12 mouse cellular contexts compared by ENCODE assay signal in the genomic region with DNA sequence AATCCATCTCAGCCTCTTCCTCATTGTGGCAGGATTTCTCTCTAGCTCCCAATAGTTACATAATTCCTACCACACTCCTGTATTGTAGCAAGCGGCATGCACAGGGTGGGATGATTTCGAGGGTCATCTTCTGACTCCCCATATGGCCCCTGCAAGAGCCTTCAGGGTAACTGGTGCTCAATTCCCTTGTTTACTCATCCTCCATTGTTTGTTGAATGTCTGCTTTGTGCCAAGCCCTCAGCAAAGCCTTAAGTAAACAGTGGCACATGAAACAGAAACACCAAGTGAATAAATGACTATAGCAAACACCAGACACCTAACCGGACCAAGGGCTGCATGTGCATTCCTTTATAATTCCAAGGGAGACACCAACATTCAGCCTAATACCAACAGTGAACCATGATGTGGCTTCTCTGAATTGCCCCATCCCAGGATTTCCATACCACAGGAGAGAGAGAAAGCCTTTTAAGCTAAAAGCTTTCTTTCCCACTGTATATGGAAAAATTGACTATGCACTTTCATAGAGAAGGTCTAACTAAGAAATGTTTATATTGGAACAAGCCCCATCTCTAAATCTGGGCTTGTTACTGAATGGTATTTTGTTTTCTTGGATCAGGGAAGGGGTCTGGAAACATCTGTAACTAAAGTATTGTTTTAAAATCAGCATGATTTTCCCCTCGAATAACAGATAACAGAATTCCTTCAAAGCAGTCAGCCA. TPM values are rescaled to one million over a fixed set of nuclear protein-coding genes. Genes with fewer than 3 reads are reported as not detected.
DNase-seq lines count a peak whose midpoint lies in the region; ATAC-seq and TF ChIP-seq lines count a peak whose summit lies in the region.
"Had no signal": no experiment of that assay in that cellular context is flagged by ENCODE, and none has a peak within 500 bp of the region (broad histone marks: within the 10 kb centered on the region; RNA-seq: fewer than 3 reads in every experiment).

No protein-coding gene starts in this region.

- DNase-seq in heart, adult 9 months (ENCODE audit: low spot score in 2 of 2) = no peak
- peak; percentile 79 for DNase-seq in limb, embryonic 14.5 days (ENCODE audit: low spot score)
- no peak for DNase-seq in limb, embryonic 10.5 days (ENCODE audit: low spot score)
- peak; percentile 29 for DNase-seq in lung, postnatal 10 days
- DNase-seq in layer of hippocampus, postnatal 10 days (ENCODE audit: low spot score in 2 of 2) = no peak
- no peak for DNase-seq in yolk sac, embryonic 10.5 days (ENCODE audit: low spot score)
- DNase-seq: adrenal gland, postnatal 10 days; cerebellum, adult 11 months had no signal

- H3K9ac ChIP-seq in heart, embryonic 12.5 days = no peak overlapping the region
- no peak overlapping the region for H3K9ac ChIP-seq in limb, embryonic 14.5 days (ENCODE audit: low read depth, low read length, severe bottlenecking)
- H3K9ac ChIP-seq in embryonic facial prominence, embryonic 13.5 days = no peak overlapping the region
- H3K9ac ChIP-seq: liver, embryonic 15.5 days had no signal

- ATAC-seq in heart, embryonic 12.5 days (ENCODE audit: insufficient number of reproducible peaks, low FRiP score) = peak; percentile 77
- ATAC-seq in limb, embryonic 14.5 days (ENCODE audit: low FRiP score, low read depth) = no peak
- no peak for ATAC-seq in embryonic facial prominence, embryonic 13.5 days (ENCODE audit: insufficient number of reproducible peaks, insufficient read depth, low FRiP score, low TSS enrichment, low read depth)
- ATAC-seq: CD4-positive, CD25-positive, alpha-beta regulatory T cell, adult 4 months had no signal

- H3K27me3 ChIP-seq in heart, embryonic 12.5 days (replicated peaks) = no peaks in the 10 kb centered on the region
- H3K27me3 ChIP-seq in limb, embryonic 14.5 days (ENCODE audit: control insufficient read depth, insufficient read depth, low read length) = no peaks in the 10 kb centered on the region
- no peaks in the 10 kb centered on the region for H3K27me3 ChIP-seq in limb, embryonic 10.5 days (ENCODE audit: low read depth, poor library complexity, severe bottlenecking)
- no peaks in the 10 kb centered on the region for H3K27me3 ChIP-seq in embryonic facial prominence, embryonic 13.5 days
- H3K27me3 ChIP-seq: liver, embryonic 15.5 days had no signal

- H3K4me1 ChIP-seq in heart, embryonic 12.5 days (replicated peaks) = peaks cover 40% of the 10 kb centered on the region
- H3K4me1 ChIP-seq in limb, embryonic 14.5 days (ENCODE audit: control insufficient read depth, insufficient read depth, low read length) = peaks cover 24% of the 10 kb centered on the region
- no peaks in the 10 kb centered on the region; the same call in 1 of the 2 replicates for H3K4me1 ChIP-seq in limb, embryonic 10.5 days
- H3K4me1 ChIP-seq in embryonic facial prominence, embryonic 13.5 days = peaks cover 31% of the 10 kb centered on the region
- H3K4me1 ChIP-seq: liver, embryonic 15.5 days had no signal

- H3K27ac ChIP-seq in heart, embryonic 12.5 days (ENCODE audit: poor library complexity, severe bottlenecking) = peak overlapping the region; percentile 89
- peak overlapping the region; percentile 56 for H3K27ac ChIP-seq in limb, embryonic 14.5 days (replicated peaks; ENCODE audit: low read depth, low read length)
- no peak overlapping the region for H3K27ac ChIP-seq in limb, embryonic 10.5 days
- H3K27ac ChIP-seq in embryonic facial prominence, embryonic 13.5 days = peak overlapping the region; percentile 71
- H3K27ac ChIP-seq: liver, embryonic 15.5 days had no signal

- WGBS in heart, embryonic 12.5 days = 63% methylated on average over 4 of the region's 4 CpGs
- WGBS in limb, embryonic 14.5 days = 57% methylated on average over 4 of the region's 4 CpGs
- WGBS in limb, embryonic 10.5 days = 72% methylated on average over 4 of the region's 4 CpGs
- whole genome bisulfite sequencing in embryonic facial prominence, embryonic 13.5 days = 52% methylated on average over 4 of the region's 4 CpGs

- TF ChIP-seq POLR2A in limb, embryonic 14.5 days (IDR thresholded peaks at IDR 0.05; ENCODE audit: borderline replicate concordance, extremely low read depth, insufficient read depth, insufficient read length) = no peak

- H3K9me3 ChIP-seq in heart, embryonic 12.5 days (replicated peaks) = no peaks in the 10 kb centered on the region
- no peaks in the 10 kb centered on the region for H3K9me3 ChIP-seq in limb, embryonic 14.5 days (ENCODE audit: control insufficient read depth, low read length)
- no peaks in the 10 kb centered on the region for H3K9me3 ChIP-seq in limb, embryonic 10.5 days (replicated peaks)
- H3K9me3 ChIP-seq in embryonic facial prominence, embryonic 13.5 days = no peaks in the 10 kb centered on the region
- H3K9me3 ChIP-seq: liver, embryonic 15.5 days had no signal

- H3K36me3 ChIP-seq in heart, embryonic 12.5 days = peaks cover 9% of the 10 kb centered on the region
- no peaks in the 10 kb centered on the region for H3K36me3 ChIP-seq in limb, embryonic 14.5 days (ENCODE audit: control insufficient read depth, insufficient read depth, low read length)
- no peaks in the 10 kb centered on the region for H3K36me3 ChIP-seq in limb, embryonic 10.5 days
- peaks cover 7% of the 10 kb centered on the region; the same call in 1 of the 2 replicates for H3K36me3 ChIP-seq in embryonic facial prominence, embryonic 13.5 days
- H3K36me3 ChIP-seq: liver, embryonic 15.5 days had no signal

- H3K4me2 ChIP-seq in heart, embryonic 12.5 days = no peak overlapping the region
- no peak overlapping the region for H3K4me2 ChIP-seq in limb, embryonic 14.5 days (replicated peaks; ENCODE audit: low read depth, low read length, severe bottlenecking)
- no peak overlapping the region for H3K4me2 ChIP-seq in embryonic facial prominence, embryonic 13.5 days
- H3K4me2 ChIP-seq: liver, embryonic 15.5 days had no signal

- no peak overlapping the region for H3K4me3 ChIP-seq in heart, embryonic 12.5 days
- H3K4me3 ChIP-seq in limb, embryonic 14.5 days (replicated peaks; ENCODE audit: low read length) = no peak overlapping the region
- no peak overlapping the region for H3K4me3 ChIP-seq in limb, embryonic 10.5 days
- no peak overlapping the region for H3K4me3 ChIP-seq in embryonic facial prominence, embryonic 13.5 days
- H3K4me3 ChIP-seq: liver, embryonic 15.5 days had no signal

RNA-seq across cellular contexts. Expression of gene Lama4, which starts 19.2 kb away (rescaled TPM):
- 144 and 158 TPM in 2 replicates for polyA plus RNA-seq in heart, embryonic 12.5 days (2016; fragmentation: Nextera tagmentation; extraction: Ambion mirVana)
- 72.9 and 74.1 TPM in 2 replicates for polyA plus RNA-seq in limb, embryonic 14.5 days (2012; rRNA removed)
- 88.7 and 94.7 TPM in 2 replicates for polyA plus RNA-seq in limb, embryonic 14.5 days (2014; fragmentation: Nextera tagmentation; extraction: Ambion mirVana)
- 26.6 and 29.5 TPM in 2 replicates for polyA plus RNA-seq in limb, embryonic 10.5 days (2016; fragmentation: Nextera tagmentation; extraction: Ambion mirVana)
- 72.6 and 87.7 TPM in 2 replicates for polyA plus RNA-seq in embryonic facial prominence, embryonic 13.5 days (2015; fragmentation: Nextera tagmentation; extraction: Ambion mirVana)
- total RNA-seq in layer of hippocampus, postnatal 10 days (2021) = 10 to 100 TPM; 19.3 to 26.1 TPM

Comparison
In these comparisons a context has a peak if more than half of its experiments do, and no peak if none do; other contexts are left out.
1. DNase-seq: peak in limb, embryonic 14.5 days (single experiment) and lung, postnatal 10 days (single experiment); none in heart, adult 9 months (0 of 2), limb, embryonic 10.5 days (single experiment), layer of hippocampus, postnatal 10 days (0 of 2) and yolk sac, embryonic 10.5 days (single experiment).